8 mouse cellular contexts compared by ENCODE assay signal in the genomic region with DNA sequence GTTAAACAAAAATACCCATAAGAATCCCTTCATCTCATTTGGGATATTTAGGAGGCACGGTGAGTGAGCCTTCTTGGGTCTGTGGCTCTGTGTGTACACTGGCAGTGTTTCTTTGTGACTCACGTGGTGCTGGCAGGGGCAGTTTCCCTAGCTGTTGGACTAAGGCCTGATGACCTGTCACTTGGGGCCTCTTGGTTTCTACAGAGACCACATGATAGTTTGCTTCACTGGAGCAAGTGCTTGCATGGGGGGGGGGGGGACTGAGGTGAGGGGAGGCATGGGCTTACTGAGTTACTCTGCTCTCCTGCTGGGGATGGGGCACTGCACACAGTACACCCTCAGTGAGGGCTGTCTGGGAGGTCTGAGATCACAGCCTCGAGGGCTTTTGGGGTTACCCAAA.
DNase-seq lines count a peak whose midpoint lies in the region; ATAC-seq lines count a peak whose summit lies in the region.

No protein-coding gene starts in this region.

- peak; percentile 15 for DNase-seq in kidney, adult 11 months
- DNase-seq in kidney, adult 18-20 months, result no peak
- peak; percentile 66 for DNase-seq in adrenal gland, postnatal 10 days
- DNase-seq in heart, adult 9 months (ENCODE audit: low spot score in 2 of 2), result peak; percentile 24 to 50
- DNase-seq in lung, postnatal 25 days (ENCODE audit: low spot score), result peak; percentile 19
- no peak for DNase-seq in right cerebral cortex, postnatal 4 days
- DNase-seq in frontal cortex, adult 2 months (ENCODE audit: extremely low spot score in 1 of 2, low spot score in 1 of 2), result no peak

- ATAC-seq in frontal cortex, adult (ENCODE audit: low TSS enrichment), result no peak

Comparison
In these comparisons a context has a peak if more than half of its experiments do, and no peak if none do; other contexts are left out.
1. DNase-seq: peak in kidney, adult 11 months (single experiment), adrenal gland, postnatal 10 days (single experiment), heart, adult 9 months (2 of 2) and lung, postnatal 25 days (single experiment); none in kidney, adult 18-20 months (single experiment), right cerebral cortex, postnatal 4 days (single experiment) and frontal cortex, adult 2 months (0 of 2).